Mouse (Mus musculus) kidney, embryonic 16.5 days (tissue): Measurements from ENCODE around the gene Sdc1. TPM values are rescaled to one million over a fixed set of nuclear protein-coding genes. Genes with fewer than 3 reads are reported as not detected.

Experiments
- ATAC-seq: fragments of 200-750 bp; cut with Nextera tagmentation; 2 replicates; pipeline ENCODE4 v1.8.0; 2017; ENCODE audit warnings: moderate TSS enrichment; ENCODE audit not compliant: low FRiP score, low TSS enrichment
- H3K27ac ChIP-seq: fragments of 300-500 bp; sonication (generic); 2 replicates; pipeline ENCODE4 v1.5.1; 2014; ENCODE audit warnings: low read length
- H3K27me3 ChIP-seq: fragments of 300-500 bp; sonication (generic); 2 replicates; pipeline ENCODE4 v1.6.1; 2014; ENCODE audit warnings: low read length, control low read depth, mixed read lengths; ENCODE audit not compliant: insufficient read depth
- H3K36me3 ChIP-seq: fragments of 300-500 bp; sonication (generic); 2 replicates; pipeline ENCODE4 v1.6.1; 2014; ENCODE audit warnings: low read length, control low read depth, mixed read lengths; ENCODE audit not compliant: insufficient read depth
- H3K4me1 ChIP-seq: fragments of 300-500 bp; sonication (generic); 2 replicates; pipeline ENCODE4 v1.6.1; 2014; ENCODE audit warnings: low read length, control low read depth, mixed read lengths; ENCODE audit not compliant: insufficient read depth
- H3K4me2 ChIP-seq: fragments of 300-500 bp; sonication (generic); replicated peaks from 2 replicates; pipeline ENCODE4 v1.6.1; 2014; ENCODE audit warnings: low read depth, low read length
- H3K4me3 ChIP-seq: fragments of 300-500 bp; sonication (generic); 2 replicates; pipeline ENCODE4 v1.5.1; 2014; ENCODE audit warnings: mild to moderate bottlenecking, low read length
- H3K9ac ChIP-seq: fragments of 300-500 bp; sonication (generic); replicated peaks from 2 replicates; pipeline ENCODE4 v1.6.1; 2014; ENCODE audit warnings: low read length
- H3K9me3 ChIP-seq: fragments of 300-500 bp; sonication (generic); 2 replicates; pipeline ENCODE4 v1.6.1; 2016; ENCODE audit warnings: low read length, control low read depth
- WGBS: fragments of 180-500 bp; shearing (Covaris S2); extraction: QIAGEN DNeasy Blood & Tissue Kit; methylation state at CpG from one replicate; pipeline ENCODE4 v1.1.7; 2014; 5-methylcytosine and 5-hydroxymethylcytosine counted together
- polyA plus RNA-seq: library from polyadenylated mRNA; unstranded; fragments of >200 nt; fragmentation: Nextera tagmentation; extraction: Ambion mirVana; gene quantifications from 2 replicates; pipeline ENCODE4 v1.2.1, GENCODE M21; 2015

Gene Sdc1
- polyA plus RNA-seq, 1 experiment from 2014 or later: 66.9 TPM

DNA sequence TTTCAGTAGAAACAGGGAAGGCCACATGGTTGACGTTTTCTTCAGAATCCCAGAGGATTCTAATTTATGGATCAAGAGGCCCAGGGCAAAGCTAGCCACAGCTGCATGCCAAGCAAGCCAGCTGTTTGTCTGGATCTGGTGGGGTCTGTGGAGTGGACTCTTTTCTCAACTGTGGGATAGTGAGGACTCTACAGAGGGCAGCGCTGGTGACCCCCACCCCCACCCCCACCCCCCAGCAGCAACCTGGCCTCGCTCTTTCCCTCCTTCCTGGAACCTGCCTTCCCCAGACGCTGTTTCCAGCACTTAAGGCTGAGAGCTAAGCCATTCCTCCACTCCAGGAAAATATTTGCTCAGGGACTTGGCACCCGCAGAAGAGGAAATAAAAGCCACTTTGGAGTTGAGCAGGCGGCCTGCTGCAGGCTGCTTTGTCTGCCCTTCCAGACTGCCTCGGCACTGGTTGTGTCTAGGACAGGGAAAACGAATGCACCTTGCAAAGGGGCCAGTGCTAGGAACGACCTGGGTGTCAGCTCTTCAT lies 27.4 kb downstream of the Sdc1 start:
- 28% methylated on average over 9 of the region's 9 CpGs for WGBS
- Histone ChIP-seq H3K4me3 (no peak overlapping the region), H3K27me3 (no peaks in the 10 kb centered on the region), H3K9me3 (peaks cover 6% of the 10 kb centered on the region; the same call in 1 of the 2 replicates), H3K27ac (peak overlapping the region; percentile 28; the same call in 1 of the 2 replicates), H3K4me2 (no peak overlapping the region), H3K4me1 (peaks cover 14% of the 10 kb centered on the region), H3K9ac (no peak overlapping the region), H3K36me3 (peaks cover 14% of the 10 kb centered on the region)
- no peak for ATAC-seq

GRCm38 (mm10) chr12:8803421-8804076 lies 32.4 kb downstream of the Sdc1 start:
- ATAC-seq: peak; percentile 58
- H3K9me3 ChIP-seq: no peaks in the 10 kb centered on the region
- H3K27ac ChIP-seq: no peak overlapping the region
- peaks cover 13% of the 10 kb centered on the region for H3K4me1 ChIP-seq
- H3K4me3 ChIP-seq: no peak overlapping the region
- 20% methylated on average over 10 of the region's 10 CpGs for WGBS
- H3K27me3 ChIP-seq: no peaks in the 10 kb centered on the region
- no peak overlapping the region for H3K4me2 ChIP-seq
- no peaks in the 10 kb centered on the region for H3K36me3 ChIP-seq
- no peak overlapping the region for H3K9ac ChIP-seq

DNA sequence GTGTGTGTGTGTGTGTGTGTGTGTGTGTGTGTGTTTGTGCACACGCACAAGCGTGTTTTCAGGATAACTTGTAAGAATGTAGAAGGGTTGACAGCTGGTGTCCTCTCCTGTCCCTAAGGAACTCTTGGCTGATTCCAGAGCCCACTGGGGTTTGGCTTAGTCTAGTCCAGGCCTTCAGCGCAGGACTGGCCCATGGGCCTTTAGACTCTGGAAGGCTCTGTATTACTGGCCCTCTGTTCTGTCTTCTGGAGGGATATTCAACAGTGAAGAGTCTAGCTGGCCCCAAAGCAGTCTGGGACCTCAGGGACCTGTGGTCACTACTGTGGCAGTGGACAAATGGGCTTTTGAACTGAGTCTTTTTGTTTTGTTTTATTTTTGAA lies 32.9 kb downstream of the Sdc1 start:
- peaks cover 8% of the 10 kb centered on the region; the same call in 1 of the 2 replicates for H3K4me1 ChIP-seq
- no peak overlapping the region for H3K4me2 ChIP-seq
- ATAC-seq: no peak
- WGBS: 66% methylated on average over 2 of the region's 3 CpGs
- H3K27ac ChIP-seq: no peak overlapping the region
- H3K9me3 ChIP-seq: no peaks in the 10 kb centered on the region
- no peaks in the 10 kb centered on the region for H3K36me3 ChIP-seq
- no peaks in the 10 kb centered on the region for H3K27me3 ChIP-seq
- H3K9ac ChIP-seq: no peak overlapping the region
- H3K4me3 ChIP-seq: no peak overlapping the region

DNA sequence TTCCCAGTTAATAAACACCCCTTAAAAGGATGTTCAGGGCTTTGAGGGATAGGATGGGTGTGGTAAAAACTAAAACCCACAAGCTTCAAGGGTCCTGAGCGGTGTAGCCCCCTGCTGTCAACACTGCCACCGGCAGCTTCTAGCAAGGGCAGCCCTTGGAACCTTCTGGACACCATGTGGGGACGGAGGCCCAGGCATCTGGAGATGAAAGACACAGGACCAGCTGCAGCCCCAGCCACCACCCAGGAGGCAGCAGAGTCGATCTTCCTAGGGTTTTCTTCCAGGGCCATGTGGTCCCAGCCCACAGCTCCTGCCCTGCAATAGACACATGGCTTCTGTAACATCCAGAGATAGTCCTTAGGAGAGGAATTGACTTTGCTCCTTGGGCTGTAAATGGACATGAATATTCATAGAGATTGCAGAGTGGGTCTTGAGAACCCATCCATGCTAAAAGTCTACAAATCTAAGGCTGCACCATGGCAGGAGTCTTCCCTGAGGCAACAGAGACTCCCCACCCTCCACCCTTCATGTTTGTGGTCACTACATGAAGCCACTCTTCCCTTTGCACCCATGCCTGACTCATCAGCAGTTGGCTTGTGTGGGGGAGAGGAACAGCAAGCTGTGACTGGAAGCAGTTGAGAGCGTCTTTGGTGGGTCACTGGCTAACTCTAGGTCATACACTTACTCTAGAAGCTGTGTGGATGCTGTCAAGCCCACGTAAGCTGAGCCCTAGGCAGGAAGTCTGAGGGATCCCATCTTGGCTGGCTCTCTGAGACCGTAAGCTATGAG lies 34.0 kb downstream of the Sdc1 start:
- Histone ChIP-seq H3K4me1 (peaks cover 8% of the 10 kb centered on the region; the same call in 1 of the 2 replicates), H3K27ac (no peak overlapping the region), H3K4me3 (no peak overlapping the region), H3K36me3 (no peaks in the 10 kb centered on the region), H3K27me3 (no peaks in the 10 kb centered on the region), H3K4me2 (no peak overlapping the region), H3K9ac (no peak overlapping the region), H3K9me3 (no peaks in the 10 kb centered on the region)
- WGBS: 70% methylated on average over 7 of the region's 7 CpGs
- no peak for ATAC-seq

DNA sequence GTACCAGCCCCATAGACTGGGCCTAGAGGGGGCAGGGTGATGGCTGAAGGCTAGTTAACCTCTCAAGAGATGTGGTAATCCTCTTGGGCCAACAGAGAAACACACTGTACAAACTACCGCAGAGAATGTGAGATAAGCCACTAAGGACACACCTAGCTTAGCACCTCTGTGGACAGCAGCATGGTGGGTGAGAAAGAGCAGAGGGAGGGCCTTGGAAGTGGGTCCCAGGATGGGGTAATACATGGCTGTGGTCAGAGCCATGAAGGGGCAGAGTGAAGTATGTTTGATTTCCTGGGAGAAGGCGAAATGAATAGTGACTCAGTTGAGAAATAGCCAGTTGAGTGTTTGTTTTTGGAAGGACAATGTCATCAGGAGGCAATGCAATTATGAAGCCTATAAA lies 38.0 kb downstream of the Sdc1 start:
- no peak overlapping the region for H3K4me3 ChIP-seq
- no peak overlapping the region for H3K4me2 ChIP-seq
- WGBS: 74% methylated on average over 2 of the region's 2 CpGs
- no peak for ATAC-seq
- H3K9me3 ChIP-seq: no peaks in the 10 kb centered on the region
- H3K4me1 ChIP-seq: peaks cover 15% of the 10 kb centered on the region; the same call in 1 of the 2 replicates
- no peaks in the 10 kb centered on the region for H3K27me3 ChIP-seq
- no peaks in the 10 kb centered on the region for H3K36me3 ChIP-seq
- no peak overlapping the region for H3K9ac ChIP-seq
- no peak overlapping the region for H3K27ac ChIP-seq

DNA sequence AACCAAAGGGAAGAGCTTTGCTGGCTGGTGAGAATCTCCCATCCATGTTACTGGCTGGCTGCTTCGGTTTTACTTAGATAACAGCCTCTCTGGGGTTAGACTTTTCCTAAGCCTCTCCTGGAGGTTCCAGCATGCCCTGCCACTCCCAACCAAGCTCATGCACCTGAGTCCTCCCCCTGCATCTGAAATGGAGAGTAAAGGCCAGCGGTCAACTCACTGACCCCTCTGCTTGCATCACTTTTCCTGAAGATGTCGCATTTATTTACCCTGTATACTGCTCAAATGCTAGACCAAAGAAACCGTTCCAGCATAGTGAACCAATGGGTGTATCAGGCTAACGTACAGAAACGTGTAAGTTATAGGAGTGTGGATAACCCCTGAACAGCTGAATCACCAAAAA lies 38.5 kb downstream of the Sdc1 start:
- no peaks in the 10 kb centered on the region for H3K36me3 ChIP-seq
- no peak overlapping the region for H3K9ac ChIP-seq
- H3K27me3 ChIP-seq: no peaks in the 10 kb centered on the region
- no peak for ATAC-seq
- H3K4me1 ChIP-seq: peaks cover 15% of the 10 kb centered on the region; the same call in 1 of the 2 replicates
- no peak overlapping the region for H3K4me3 ChIP-seq
- 80% methylated on average over 6 of the region's 6 CpGs for WGBS
- H3K4me2 ChIP-seq: no peak overlapping the region
- H3K27ac ChIP-seq: no peak overlapping the region
- H3K9me3 ChIP-seq: no peaks in the 10 kb centered on the region

DNA sequence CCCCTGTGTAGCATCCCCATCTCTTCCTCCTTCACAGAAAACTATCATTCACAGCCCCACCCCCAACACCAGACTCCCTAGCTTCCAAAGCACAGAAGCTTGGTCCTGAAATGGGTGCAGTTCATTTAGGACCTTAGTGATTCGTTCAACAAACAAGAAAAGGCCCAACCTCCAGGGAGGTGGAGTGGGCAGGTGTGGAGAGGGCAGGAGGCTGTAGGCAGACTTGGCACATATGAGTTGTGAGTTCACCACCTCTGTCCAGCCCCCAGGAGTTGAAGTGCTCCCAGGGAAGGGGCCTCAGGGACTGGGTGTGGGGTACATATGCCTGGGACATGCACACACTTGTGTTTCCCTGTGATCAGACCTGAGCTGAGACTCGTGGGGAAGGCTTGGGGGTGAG lies 39.8 kb downstream of the Sdc1 start:
- Histone ChIP-seq H3K36me3 (no peaks in the 10 kb centered on the region), H3K9me3 (no peaks in the 10 kb centered on the region), H3K4me2 (no peak overlapping the region), H3K4me1 (peaks cover 15% of the 10 kb centered on the region; the same call in 1 of the 2 replicates), H3K27me3 (no peaks in the 10 kb centered on the region), H3K9ac (no peak overlapping the region), H3K4me3 (no peak overlapping the region), H3K27ac (peak overlapping the region; percentile 77)
- 55% methylated on average over 2 of the region's 2 CpGs for WGBS
- ATAC-seq: no peak

DNA sequence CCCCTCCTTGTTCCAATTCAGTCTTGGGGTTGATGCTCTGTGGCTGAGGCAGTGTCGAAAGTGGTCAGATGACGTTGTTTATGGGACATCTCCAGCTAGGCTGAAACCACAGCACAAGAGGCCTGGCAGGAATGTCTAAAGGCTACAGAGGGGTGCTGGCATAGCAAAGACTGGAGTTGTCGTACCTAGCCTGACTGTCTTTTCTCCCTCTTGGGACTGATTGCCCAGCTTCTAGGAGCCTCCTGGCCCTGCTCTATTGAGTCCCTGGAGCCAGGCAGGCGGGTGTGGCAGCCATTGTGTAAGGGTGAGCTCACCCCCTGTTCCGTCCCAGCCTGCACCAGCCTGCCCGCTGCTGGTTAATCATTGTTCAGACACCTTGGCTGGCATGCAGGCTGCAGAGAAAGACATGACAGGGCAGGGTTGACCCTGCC lies 40.3 kb downstream of the Sdc1 start:
- Histone ChIP-seq H3K9me3 (no peaks in the 10 kb centered on the region), H3K4me2 (no peak overlapping the region), H3K9ac (no peak overlapping the region; the same call in 1 of the 2 replicates), H3K27ac (peak overlapping the region; percentile 77), H3K27me3 (no peaks in the 10 kb centered on the region), H3K4me3 (no peak overlapping the region), H3K36me3 (no peaks in the 10 kb centered on the region), H3K4me1 (peaks cover 15% of the 10 kb centered on the region; the same call in 1 of the 2 replicates)
- ATAC-seq: peak; percentile 96
- 36% methylated on average over 6 of the region's 6 CpGs for WGBS

- no peaks in the 10 kb centered on the region for H3K36me3 ChIP-seq
- no peak overlapping the region for H3K4me3 ChIP-seq
- H3K9me3 ChIP-seq: no peaks in the 10 kb centered on the region
- H3K4me1 ChIP-seq: peaks cover 15% of the 10 kb centered on the region; the same call in 1 of the 2 replicates
- H3K4me2 ChIP-seq: no peak overlapping the region
- H3K9ac ChIP-seq: no peak overlapping the region
- peak overlapping the region; percentile 77 for H3K27ac ChIP-seq
- H3K27me3 ChIP-seq: no peaks in the 10 kb centered on the region
- peak; percentile 40 for ATAC-seq
- 70% methylated on average over 5 of the region's 5 CpGs for WGBS
Measured at GRCm38 (mm10) chr12:8811894-8812560, 40.9 kb downstream of the Sdc1 start.
